Mouse (Mus musculus) cerebellum, adult 2 months (tissue): ENCODE measurements around the gene Usp49.

ENCODE experiments used
- CTCF ChIP-seq: fragments of 200-500 bp; IDR thresholded peaks from 2 replicates; pipeline ENCODE4 v1.5.1; 2011; ENCODE audit warnings: low read depth, mild to moderate bottlenecking, control low read depth, low read length, moderate library complexity, borderline replicate concordance; ENCODE audit not compliant: insufficient read depth
- POLR2A ChIP-seq: fragments of 200-500 bp; IDR thresholded peaks from 2 replicates; pipeline ENCODE4 v1.6.1; 2011; ENCODE audit warnings: low read length, control low read depth, borderline replicate concordance; ENCODE audit not compliant: insufficient read depth

DNA sequence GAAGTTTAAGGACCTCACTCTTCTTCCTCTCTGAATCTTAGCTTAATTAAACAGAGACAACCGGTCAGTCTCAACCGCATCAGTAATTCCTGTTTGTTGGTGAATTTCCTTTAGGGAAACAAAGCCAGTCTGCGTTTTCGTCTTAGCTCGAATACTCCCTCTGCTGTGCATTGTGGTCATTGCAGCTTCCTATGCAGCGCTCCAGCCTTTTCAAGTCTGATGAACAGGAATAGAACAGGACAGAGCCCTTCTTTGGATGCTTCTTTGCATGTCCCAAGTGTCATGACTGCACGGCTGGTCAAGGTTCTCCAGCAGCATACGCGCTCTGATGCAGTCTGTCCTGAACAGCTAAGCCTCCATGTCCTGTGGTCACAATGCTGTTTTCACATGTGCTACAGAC, 46.1 kb downstream of the Usp49 start:
- TF ChIP-seq CTCF = peak; percentile 75
- TF ChIP-seq POLR2A = no peak
